Mouse (Mus musculus) left cerebral cortex, adult 2 months (tissue): Measurements from ENCODE around the gene Efna5. TPM values are rescaled to one million over a fixed set of nuclear protein-coding genes. Genes with fewer than 3 reads are reported as not detected.
A peak's percentile ranks its signal among the peaks of the same experiment; 100 is the strongest.

Experiments used
- DNase-seq, 2 experiments: peaks; one replicate each; pipeline ENCODE4 v3.0.0; 2021 to 2022; ENCODE audit warnings: low spot score in 2 of 2, mixed read lengths in 1 of 2; ENCODE audit errors: extremely low spot score in 1 of 2
- H3K27ac ChIP-seq: fragments of 200-600 bp; 2 replicates; pipeline ENCODE4 v1.8.1; 2022
- H3K4me3 ChIP-seq: fragments of 200-600 bp; 2 replicates; pipeline ENCODE4 v1.8.1; 2022
- CTCF ChIP-seq: fragments of 200-600 bp; IDR thresholded peaks from 2 replicates; pipeline ENCODE4 v1.8.1; 2022; ENCODE audit warnings: antibody characterized with exemption, mild to moderate bottlenecking, moderate library complexity
- intact Hi-C: fragments of 180-260 bp; cut with DNase I; formaldehyde crosslinking; loops from one replicate; pipeline ENCODE4 v1.15.1; 2025
- total RNA-seq, 2 experiments: library from RNA; stranded (reverse); gene quantifications; 2 replicates each; pipeline ENCODE4 v1.2.3; 2021

Efna5 gene
- total RNA-seq, 2 experiments from 2014 or later = 38.8 to 47.7 TPM

- TF ChIP-seq CTCF = no peak
- intact Hi-C loops = loop anchor here (10.0 kb wide), 1 partner anchor 131 kb away; no protein-coding TSS in a partner anchor
- no peak for DNase-seq
- Histone ChIP-seq H3K4me3 (no peak overlapping the region), H3K27ac (no peak overlapping the region)
Observed at GRCm38 (mm10) chr17:62785781-62786601, 95.1 kb downstream of the Efna5 start.

GRCm38 (mm10) chr17:62784274-62785171 lies 96.6 kb downstream of the Efna5 start:
- peak overlapping the region; percentile 35 for H3K4me3 ChIP-seq
- H3K27ac ChIP-seq = 0 out of 2 replicates have a peak overlapping the region, but pooled peaks have one; percentile 32
- intact Hi-C loops = loop anchor here (10.0 kb wide), 1 partner anchor 130 kb away; no protein-coding TSS in a partner anchor
- no peak for TF ChIP-seq CTCF
- DNase-seq = no peak

- TF ChIP-seq CTCF = peak; percentile 91
- Histone ChIP-seq H3K4me3 (peak overlapping the region; percentile 35), H3K27ac (0 out of 2 replicates have a peak overlapping the region, but pooled peaks have one; percentile 32)
- intact Hi-C loops = loop anchor here (10.0 kb wide), 1 partner anchor 129 kb away; no protein-coding TSS in a partner anchor
- DNase-seq = peak; percentile 70 to 79
Observed at GRCm38 (mm10) chr17:62783524-62784273, 97.4 kb downstream of the Efna5 start.

- no peak overlapping the region for H3K27ac ChIP-seq
- no peak for DNase-seq
- no peak for TF ChIP-seq CTCF
- no peak overlapping the region for H3K4me3 ChIP-seq
- intact Hi-C loops = loop anchor here (10.0 kb wide), 1 partner anchor 128 kb away; no protein-coding TSS in a partner anchor
Observed at GRCm38 (mm10) chr17:62782826-62783404, 98.2 kb downstream of the Efna5 start.

- Histone ChIP-seq H3K4me3 (no peak overlapping the region), H3K27ac (no peak overlapping the region)
- no peak for DNase-seq
- intact Hi-C loops = loop anchor here (10.0 kb wide), 1 partner anchor 126 kb away; no protein-coding TSS in a partner anchor
- no peak for TF ChIP-seq CTCF
Observed at GRCm38 (mm10) chr17:62781120-62781519, 100.0 kb downstream of the Efna5 start.

- Histone ChIP-seq H3K4me3 (no peak overlapping the region), H3K27ac (no peak overlapping the region)
- intact Hi-C loops = no loop called here
- no peak for TF ChIP-seq CTCF
- DNase-seq = no peak
Observed at GRCm38 (mm10) chr17:62777858-62778564, 103.1 kb downstream of the Efna5 start.

- H3K4me3 ChIP-seq = no peak overlapping the region
- intact Hi-C loops = no loop called here
- no peak for DNase-seq
- TF ChIP-seq CTCF = no peak
- no peak overlapping the region for H3K27ac ChIP-seq
Observed at GRCm38 (mm10) chr17:62776710-62777109, 104.4 kb downstream of the Efna5 start.

- Histone ChIP-seq H3K27ac (no peak overlapping the region), H3K4me3 (no peak overlapping the region)
- intact Hi-C loops = no loop called here
- no peak for TF ChIP-seq CTCF
- no peak for DNase-seq
Observed at GRCm38 (mm10) chr17:62775976-62776375, 105.1 kb downstream of the Efna5 start.

- no peak overlapping the region for H3K27ac ChIP-seq
- intact Hi-C loops = no loop called here
- DNase-seq = no peak
- no peak for TF ChIP-seq CTCF
- no peak overlapping the region for H3K4me3 ChIP-seq
Observed at GRCm38 (mm10) chr17:62775401-62775800, 105.7 kb downstream of the Efna5 start.

- no peak for TF ChIP-seq CTCF
- DNase-seq = no peak
- intact Hi-C loops = no loop called here
- no peak overlapping the region for H3K4me3 ChIP-seq
- H3K27ac ChIP-seq = no peak overlapping the region
Observed at GRCm38 (mm10) chr17:62774749-62775148, 106.4 kb downstream of the Efna5 start.
